Mouse (Mus musculus) heart, adult 9 months (tissue): ENCODE data around the gene Macrod1.
A peak's percentile ranks its signal among the peaks of the same experiment; 100 is the strongest.

Experiments used
- DNase-seq, 2 experiments: peaks; one replicate each; pipeline ENCODE4 v3.0.0; 2022; ENCODE audit warnings: low spot score in 2 of 2

Macrod1 gene

DNA sequence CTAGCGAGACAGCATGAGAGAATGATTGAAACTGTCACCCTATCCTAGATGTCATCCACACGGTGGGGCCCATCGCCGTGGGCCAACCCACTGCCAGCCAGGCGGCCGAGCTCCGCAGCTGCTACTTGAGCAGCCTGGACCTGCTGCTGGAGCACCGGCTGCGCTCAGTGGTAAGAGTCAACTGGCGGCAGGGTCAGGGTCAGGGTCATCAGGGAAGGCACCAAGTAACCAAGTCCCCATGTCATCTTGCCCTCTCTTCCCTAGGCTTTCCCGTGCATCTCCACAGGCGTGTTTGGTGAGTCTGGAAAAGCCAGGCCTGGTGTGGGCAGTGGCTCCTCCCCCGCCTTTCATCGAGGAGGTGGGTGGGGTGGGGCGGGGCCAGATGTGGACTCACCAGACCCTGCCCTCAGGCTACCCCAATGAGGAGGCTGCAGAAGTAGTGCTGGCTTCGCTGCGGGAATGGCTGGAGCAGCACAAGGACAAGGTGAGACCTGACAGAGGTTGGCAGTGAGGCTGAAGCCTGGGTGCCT lies 140.2 kb downstream of the Macrod1 start:
- no peak for DNase-seq

DNA sequence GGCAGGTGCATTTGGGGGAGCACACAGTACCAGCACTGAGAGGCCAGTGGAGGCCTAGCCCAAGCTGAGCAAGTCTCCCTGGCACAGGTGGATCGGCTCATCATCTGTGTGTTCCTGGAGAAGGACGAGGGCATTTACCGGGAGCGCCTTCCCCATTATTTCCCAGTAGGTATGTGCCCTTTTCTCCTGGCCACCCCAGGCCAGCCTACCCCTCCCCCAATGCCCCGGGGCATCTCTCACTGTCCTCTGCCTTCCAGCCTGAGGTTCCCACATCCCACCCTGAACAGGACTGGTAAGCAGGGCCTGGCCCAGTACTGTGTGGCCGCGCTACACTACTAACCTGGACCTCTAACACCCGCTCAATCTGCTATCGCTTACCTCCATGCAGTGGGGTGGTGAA lies 140.8 kb downstream of the Macrod1 start:
- DNase-seq = no peak

DNA sequence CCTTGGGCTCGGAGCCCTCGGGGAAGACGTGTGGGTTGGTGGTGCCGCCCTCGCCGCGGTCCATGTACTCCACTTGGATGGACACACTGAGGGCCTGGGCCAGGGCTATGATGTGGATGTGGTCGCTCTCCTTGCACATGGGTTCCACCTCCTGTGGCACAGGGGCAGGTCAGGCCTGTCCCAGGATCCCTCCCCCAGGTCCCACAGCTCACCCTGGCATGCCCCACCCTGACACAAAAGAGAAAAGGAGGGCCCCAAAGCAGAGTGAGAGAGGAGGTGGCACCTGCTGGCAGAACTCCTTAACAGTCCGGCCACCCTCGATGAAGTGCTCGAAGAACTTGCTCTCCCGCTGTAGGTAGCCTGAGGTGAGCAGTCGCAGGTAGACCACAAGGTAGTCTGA lies 142.5 kb downstream of the Macrod1 start:
- no peak for DNase-seq

DNA sequence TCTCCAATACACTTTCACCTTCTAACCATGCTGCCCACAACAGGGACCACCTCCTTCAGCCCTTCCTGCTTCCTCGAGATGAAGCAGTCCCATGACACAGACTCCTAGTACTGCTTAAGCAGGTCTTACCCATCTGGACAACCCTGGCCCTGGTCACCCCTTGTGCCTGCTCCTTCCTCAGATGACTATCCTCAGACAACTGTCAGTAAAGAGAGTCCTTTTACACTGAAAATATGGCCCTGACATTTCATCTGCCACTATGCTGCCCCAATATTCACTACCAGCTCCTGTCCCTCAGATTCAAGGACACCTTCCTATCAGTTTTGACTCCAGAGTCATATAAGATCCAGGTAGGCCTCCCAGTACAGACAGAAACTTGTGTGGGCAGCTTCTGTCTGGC lies 143.8 kb downstream of the Macrod1 start:
- DNase-seq = no peak

DNA sequence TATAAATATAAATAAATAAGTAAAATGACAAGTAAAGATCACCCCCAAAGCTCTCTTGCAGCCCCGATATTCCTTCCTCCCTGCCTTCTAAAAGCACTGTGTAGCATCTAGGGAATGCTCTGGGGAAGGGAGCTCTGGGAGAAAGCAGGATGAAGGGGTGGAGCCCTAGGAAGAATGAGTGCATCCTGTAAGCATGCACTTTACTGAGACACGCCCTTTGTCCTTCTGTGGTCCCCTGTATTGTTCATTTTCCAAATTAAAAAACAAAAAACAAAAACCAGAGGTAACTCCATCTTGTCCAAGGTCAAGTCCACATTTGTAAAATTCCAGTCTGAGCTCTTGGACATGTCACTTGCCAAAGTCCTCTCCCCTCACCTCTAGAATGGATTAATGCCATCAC lies 148.3 kb downstream of the Macrod1 start:
- no peak for DNase-seq

DNA sequence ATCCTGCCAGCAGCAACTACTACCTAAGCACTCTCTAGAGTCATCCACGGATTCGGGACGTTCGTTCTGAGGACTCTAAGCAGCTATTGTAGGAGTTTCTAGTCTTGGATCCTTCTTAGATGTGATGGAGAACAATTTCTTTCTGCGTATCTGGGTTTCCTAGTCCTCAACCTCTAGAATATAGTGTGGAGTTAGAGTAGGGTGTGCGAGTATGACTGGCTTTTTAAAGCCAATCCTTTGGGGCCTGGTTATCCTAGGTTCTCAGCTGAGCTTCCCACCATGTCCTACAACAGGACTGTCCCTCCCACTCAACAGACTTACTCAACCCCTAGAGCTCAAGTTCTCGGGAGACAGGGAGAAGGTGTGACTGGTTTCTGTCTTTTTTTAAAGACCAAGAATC lies 148.7 kb downstream of the Macrod1 start:
- no peak for DNase-seq

DNA sequence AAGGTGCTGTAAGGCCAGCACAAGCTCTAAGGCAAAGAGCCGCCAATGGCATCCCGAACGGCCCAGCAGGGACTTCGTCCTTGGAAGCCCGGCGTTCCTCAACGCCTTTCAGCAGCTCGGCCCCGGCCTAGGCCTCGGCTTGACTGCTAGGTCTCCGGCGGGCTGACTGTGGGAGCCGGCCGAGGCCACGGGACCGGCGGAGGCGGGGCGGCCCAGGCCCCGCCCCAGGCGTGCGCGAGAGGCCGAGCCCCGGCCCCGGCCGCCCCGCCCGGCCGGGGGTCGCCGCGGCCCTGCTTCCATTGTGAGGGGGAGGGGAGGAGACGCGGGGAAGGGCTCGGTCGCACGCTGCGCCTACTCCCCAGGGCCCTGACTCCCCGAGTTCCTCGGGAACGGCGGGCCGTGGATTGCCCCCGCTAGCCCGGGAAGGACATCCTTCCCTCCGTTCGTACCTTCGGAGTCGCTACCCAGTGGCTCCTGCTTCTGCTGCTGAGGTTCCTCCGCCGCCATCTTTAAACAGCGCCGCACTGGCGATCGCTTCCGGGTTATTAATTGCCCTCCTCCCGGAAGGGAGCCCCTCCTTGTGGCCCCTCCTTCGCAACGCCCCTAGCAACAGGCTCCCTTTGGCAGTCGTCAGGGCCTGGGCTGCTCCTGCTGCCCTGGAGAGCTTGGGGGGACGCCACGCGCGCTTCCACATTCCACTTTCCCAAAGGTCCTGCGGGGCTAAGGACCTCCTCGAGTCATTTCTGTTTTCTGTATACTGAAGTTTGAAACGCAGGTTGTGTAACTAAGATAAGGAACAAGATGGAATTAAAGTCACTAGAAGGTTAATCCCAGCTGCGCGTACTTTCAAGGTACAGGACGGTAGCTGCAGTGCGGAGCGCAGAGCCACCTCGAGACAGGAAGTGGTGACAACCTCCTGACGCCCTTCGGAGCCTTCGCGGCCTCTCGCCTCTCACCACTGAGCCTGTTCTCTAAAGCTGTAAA lies 149.4 kb downstream of the Macrod1 start, which contains the start of gene Otub1:
Otub1 (minus strand) TSS at position 564 of the 984 bp plus-strand sequence.
- peak; percentile 94 to 95 for DNase-seq

DNA sequence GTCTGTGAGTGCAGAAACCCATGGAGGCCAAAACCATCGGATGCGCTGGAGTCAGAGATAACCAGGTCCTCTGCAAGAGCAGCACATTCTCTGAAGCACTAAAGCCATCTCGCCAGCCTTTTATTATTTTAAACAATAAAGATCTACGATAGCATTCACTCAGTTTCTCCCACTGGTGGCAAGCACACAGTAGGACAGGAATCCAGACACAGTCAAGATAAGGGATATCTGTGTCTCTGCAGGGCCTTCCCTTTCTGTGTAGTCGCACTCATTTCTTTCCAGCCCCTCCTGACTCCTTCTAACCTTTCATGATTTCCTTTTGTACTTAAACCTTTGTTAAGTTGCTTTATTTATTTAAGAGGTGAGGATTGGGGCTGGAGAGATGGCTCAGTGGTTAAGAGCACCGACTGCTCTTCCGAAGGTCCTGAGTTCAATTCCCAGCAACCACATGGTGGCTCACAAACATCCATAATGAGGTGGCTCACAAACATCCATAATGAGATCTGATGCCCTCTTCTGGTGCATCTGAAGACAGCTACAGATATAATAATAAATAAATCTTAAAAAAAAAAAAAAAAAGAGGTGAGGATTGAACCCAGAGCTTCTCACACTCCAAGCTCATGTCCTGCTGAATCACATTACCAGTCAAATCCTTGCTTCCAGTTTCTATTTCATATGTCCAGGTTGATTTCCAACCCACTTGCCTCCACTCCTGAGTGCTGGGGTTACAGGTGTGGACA lies 153.5 kb downstream of the Macrod1 start:
- DNase-seq = no peak

DNA sequence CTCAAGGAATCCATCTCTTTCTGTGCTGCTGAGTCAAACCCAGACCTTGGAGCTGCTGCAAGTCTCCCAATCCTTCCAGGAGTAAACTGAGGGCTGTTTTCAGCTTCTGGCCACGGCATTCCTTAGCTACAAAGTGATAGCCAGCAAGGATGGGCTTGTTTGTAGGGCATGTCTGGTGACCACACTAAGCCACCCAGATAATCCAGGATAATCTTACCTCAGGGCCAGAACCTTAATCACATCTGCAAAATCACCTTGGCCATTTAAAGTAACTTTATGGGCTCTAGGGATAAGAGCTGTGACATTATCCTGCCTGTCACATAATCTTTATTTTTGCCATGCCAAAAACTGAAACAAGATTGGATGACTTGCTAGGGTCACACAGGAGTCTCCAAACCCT lies 155.6 kb downstream of the Macrod1 start:
- DNase-seq = no peak

DNA sequence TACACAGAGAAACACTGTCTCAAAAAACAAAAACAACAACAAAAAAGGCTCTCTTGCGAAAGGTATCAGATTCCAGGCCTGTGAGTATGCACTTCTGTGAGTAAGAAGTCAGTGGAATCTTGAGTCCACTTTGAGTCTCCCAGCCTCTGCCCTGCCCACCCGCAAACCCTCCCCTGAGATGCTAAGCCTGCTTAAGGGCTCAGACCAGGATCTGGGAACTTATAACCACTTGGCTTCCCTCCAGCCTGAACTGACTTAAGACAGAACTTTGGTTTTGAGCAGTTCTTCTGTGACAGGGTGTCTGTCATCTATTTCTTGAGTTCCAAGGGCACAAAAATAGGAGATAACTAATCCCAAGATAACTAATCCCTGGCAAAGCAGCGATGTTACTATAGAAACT lies 156.4 kb downstream of the Macrod1 start:
- DNase-seq = no peak

DNA sequence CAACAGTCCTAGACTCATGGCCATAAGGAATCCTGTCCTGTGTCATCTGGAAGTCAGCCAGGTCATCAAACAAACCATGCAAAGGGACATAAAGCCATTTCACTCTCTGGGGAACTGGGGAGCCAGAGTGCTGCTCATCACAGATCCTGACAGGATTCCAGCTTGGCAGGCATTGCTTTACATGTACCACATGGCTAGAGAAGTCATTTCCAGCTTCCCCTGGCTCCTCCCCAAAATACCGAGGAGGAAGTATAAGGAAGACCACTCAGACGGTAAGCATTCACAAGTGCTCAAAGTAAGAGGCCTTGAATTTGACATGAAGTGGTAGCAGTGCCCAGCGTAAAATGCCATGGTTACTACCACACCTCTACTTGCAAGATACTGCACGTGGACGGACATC lies 157.9 kb downstream of the Macrod1 start:
- no peak for DNase-seq

DNA sequence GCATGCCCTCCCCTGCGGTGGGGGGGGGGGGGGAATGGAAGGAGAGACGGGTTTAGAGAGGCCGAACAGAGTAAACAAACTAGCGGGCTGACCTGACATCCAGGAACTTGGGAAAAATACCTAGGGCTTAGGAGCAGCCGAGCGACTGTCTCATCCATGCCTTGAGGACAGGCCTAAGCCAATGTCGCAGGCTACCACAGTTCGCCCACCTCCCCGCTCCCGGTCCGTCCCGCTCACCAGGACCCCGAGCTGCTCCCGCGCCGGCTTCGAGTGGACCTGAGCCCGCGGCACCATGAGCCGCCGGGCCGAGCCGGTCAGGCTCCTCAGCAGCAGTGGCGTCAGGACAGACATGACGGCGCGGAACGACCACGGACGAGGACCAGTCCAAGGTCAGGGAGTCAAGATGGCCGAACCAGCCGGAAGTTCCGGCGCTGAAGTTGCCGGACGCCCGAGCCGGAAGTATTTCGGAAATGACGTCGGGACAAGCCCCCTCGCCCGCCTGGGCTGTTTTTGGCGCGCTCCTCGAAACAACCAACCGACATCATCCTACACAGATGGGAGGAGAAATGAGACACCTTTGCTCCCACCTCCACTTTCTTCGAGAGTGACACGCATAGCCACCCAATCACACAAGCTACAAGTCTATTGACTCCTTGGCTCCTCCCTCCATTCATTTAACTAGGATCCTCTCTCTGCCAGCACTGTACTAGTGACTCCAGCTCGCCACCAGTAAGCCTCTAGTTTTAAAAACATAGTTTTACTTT lies 160.7 kb downstream of the Macrod1 start, which contains the start of gene Cox8a:
Cox8a (minus strand) TSS at position 455 of the 764 bp plus-strand sequence.
- DNase-seq = peak; percentile 97 to 98

DNA sequence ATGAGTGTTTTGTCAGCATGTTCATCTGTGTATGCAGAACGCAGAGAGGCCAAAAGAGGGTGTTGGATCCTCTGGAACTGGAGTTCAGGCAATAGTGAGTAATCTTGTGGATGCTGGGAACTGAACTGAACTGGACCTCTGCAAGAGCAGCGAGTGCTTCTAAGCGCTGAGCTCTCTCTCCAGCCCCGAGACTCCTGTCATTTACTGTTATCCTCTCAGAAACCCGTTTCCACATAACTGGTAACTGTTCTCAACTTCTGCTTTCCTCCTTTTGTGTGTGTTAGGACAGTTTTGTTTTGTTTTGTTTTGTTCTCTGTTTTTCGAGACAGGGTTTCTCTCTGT lies 161.3 kb downstream of the Macrod1 start:
- DNase-seq = no peak

DNA sequence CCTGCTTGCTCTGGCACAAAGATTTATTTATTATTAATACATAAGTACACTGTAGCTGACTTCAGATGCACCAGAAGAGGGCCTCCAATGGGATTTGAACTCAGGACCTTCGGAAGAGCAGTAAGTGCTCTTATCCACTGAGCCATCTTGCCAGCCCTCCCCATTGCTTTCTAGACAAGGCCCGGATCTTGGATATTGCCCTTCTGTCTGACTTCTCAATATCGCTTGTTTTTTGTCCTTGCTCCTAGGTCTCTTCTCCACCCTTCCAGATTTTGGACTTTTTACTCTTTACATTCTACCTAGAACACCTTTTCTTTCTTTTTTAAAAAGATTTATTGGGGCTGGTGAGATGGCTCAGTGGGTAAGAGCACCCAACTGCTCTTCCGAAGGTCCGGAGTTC lies 162.1 kb downstream of the Macrod1 start:
- DNase-seq = no peak

DNA sequence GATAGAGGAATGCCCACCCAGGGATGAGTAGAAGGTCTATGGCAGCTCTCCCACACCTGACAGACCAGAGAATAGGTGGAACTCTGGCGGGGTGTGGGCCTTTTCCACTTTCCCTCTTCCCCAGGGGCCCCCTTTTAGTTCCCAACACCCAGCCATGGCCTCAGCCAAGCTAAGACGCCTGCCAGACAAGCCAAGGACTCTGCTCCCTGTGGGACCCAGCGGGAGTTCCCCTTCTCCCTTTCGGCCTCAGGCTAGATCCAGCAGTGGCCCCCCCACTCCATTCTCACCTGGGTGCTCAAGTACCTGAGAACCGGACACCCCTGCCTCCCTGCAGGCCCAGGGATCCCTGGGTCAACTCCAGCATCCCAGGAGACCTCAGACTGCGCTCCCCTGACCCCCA lies 165.6 kb downstream of the Macrod1 start:
- DNase-seq = no peak

DNA sequence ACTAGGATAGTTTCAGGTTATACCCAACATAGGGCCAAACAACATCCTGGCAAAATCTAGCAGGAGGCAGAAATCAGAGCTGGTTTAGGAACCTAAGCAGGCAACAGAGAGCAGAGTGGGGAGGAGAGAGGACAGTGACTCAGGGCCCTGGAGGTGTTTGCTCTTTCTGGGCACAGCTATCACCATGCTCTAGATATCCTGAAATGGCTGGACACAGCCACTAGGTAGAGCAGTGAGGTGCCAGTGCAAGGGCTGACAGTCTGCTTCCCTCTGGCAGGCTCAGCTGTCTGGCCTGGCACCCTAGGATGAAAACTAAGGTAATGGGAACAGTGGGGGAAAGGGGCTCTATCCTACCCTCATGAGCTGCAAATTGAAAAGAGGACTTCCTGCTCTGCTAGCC lies 166.9 kb downstream of the Macrod1 start:
- no peak for DNase-seq

DNA sequence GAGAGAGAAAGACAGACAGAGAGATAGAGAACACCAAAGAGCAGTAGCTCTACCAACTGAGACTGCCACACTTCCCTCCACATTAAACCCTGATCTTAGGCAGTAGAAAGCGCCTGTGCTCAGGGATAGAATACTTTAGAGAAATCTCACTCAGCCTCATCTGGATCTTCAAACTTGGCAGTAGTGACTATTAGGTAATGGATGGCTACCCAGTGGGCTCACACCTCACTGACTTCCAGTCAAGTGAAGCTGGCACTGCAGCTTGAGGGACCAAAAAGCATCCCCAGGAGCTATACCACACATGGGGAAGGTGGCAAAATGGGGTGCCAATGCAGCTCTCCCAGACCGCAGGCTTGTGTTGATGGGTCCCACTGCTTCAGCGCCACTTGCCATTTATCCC lies 167.6 kb downstream of the Macrod1 start:
- DNase-seq = no peak

DNA sequence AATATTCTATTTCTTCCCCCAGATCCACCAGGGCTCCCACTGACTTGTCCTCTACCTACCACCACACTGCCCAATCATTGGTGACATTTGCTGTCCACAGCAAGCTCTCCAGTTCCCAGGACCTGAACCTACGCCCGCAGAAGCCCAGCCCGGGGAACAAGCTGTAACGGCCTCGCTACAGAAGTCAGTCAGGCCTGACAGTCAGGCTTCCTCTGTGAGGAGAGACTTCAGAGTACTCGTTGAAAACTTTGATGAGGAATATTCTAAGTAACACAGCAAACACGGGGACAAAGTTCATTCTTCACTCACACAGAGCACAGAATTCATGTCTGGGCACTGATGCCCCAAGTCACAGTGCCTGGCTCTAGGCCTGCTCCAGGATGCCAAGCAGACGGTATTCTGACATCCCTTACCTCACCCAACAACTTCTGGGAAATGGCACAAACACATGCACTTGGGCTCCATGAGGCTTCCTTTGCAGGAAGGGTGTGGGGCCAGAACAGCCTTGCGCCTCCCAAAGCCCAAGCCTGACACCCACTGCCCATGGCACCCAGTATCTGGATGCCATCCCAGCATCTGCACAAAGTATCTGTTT lies 168.6 kb downstream of the Macrod1 start:
- no peak for DNase-seq

DNA sequence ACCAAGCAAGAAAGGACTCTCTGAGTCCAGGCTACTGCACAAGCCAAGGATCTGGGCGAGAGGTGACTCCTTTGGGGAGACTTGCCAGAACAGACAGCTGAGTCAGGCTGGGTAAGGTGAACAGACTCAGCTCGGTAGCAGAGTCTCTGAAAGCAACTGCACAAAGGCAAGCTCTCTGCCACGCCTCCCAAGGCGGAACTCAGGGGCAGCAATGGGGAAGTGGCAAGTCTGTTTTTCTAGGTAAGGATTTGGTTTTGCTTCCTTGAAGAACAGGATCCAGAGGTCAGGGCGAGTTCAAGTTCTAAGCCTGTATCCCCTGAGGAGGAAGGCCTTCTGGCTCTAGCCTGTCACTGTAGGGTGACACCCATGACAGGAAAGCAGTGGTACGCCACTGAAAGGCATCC lies 169.9 kb downstream of the Macrod1 start:
- no peak for DNase-seq

DNA sequence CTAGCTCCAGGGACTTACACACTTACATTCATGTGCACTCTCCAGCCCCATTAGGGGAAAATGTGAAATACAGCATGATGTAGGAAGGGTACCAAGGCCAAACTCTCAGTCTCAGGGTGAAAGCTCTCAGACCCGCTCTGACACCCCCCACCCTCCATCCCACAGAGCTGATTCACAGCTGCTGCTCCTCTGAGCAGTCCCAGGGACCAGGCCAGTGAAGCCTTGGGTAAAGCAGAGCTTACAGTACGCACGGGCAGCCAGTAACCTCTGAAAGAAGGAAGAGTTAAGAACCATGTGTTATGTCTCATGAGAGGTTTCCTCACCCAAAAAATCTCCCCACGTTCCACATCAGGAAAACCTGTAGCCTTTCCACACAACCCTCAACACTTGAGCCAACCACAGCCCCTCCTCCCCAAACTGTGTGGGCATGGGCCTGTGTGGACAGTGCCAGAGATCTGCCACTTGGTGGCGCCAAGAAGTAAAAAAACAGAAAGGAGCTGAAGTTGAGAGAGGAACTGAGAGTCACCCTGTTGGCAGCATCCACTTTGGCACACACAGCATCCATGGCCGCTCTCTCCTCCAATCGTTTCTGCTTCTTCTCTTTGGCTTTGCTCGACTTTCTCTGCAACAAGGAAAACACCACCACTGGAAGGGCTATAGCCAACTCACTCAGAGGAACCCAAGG lies 178.1 kb downstream of the Macrod1 start:
- DNase-seq = peak; percentile 71 to 80

DNA sequence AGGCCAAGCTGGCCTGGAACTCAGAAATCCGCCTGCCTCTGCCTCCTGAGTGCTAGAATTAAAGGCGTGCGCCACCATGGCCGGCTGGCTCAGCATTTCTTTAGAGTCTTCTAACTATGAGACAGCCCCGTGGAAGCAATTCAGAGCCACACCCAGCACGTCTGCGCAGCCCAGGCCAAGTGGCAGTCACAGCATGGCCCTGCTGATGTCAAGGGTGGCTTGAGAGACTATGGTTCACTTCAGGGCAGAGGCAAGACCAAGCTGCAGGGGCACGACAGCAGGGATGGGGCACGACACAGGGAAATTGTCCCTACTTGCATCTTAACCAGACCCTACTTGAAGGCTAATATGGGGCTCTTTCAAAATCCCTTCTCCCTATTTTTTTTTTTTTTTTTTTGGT lies 178.9 kb downstream of the Macrod1 start:
- no peak for DNase-seq
